Comparison of ENCODE assay signal across 9 mouse cellular contexts in the genomic region with DNA sequence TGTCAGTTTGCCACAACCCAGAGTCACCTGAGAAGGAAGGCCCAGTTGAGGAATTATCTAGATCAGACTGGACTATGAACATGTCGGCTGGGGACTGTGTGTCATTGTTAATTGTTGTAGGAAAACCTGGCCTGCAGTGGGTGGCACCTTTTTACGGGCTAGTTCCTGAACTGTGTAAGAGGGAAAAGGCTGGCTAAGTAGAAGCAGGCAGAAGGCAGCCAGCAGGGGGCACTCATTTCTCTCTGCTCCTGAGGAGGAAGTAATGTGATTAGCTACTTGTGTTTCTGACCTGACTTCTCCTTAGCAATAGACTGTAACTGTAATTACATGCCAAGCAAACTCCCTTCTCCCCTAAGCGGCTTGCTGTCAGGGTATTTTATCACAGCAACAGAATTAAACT. TPM values are rescaled to one million over a fixed set of nuclear protein-coding genes. Genes with fewer than 3 reads are reported as not detected.
DNase-seq lines count a peak whose midpoint lies in the region; ATAC-seq lines count a peak whose summit lies in the region.
"Had no signal": no experiment of that assay in that cellular context is flagged by ENCODE, and none has a peak within 500 bp of the region (broad histone marks: within the 10 kb centered on the region; RNA-seq: fewer than 3 reads in every experiment).

No protein-coding gene starts in this region.

- H3K36me3 ChIP-seq in embryonic facial prominence, embryonic 11.5 days (replicated peaks; ENCODE audit: control insufficient read depth, insufficient read depth, low read depth, low read length), result no peaks in the 10 kb centered on the region
- H3K36me3 ChIP-seq: limb, embryonic 15.5 days had no signal

- H3K9me3 ChIP-seq in embryonic facial prominence, embryonic 11.5 days (replicated peaks; ENCODE audit: control insufficient read depth, low read length), result no peaks in the 10 kb centered on the region
- H3K9me3 ChIP-seq: limb, embryonic 15.5 days had no signal

- WGBS in embryonic facial prominence, embryonic 11.5 days, result 28% methylated on average over 3 of the region's 3 CpGs

- H3K4me2 ChIP-seq in embryonic facial prominence, embryonic 11.5 days (ENCODE audit: low read depth, low read length), result no peak overlapping the region
- H3K4me2 ChIP-seq: limb, embryonic 15.5 days had no signal

- ATAC-seq in embryonic facial prominence, embryonic 11.5 days (replicated peaks; ENCODE audit: insufficient number of reproducible peaks, low FRiP score, low TSS enrichment, low read depth), result no peak
- peak; percentile 85 to 99 for ATAC-seq in hematopoietic stem cell, adult 5-6 weeks (replicated peaks in 1 of 2; ENCODE audit: insufficient read depth in 1 of 2, low FRiP score in 2 of 2, low TSS enrichment in 1 of 2, low read depth in 1 of 2, poor library complexity in 2 of 2, severe bottlenecking in 2 of 2)
- no peak for ATAC-seq in inflammation-experienced regulatory T-cells, adult 6 months

- H3K27me3 ChIP-seq in embryonic facial prominence, embryonic 11.5 days (ENCODE audit: control insufficient read depth, insufficient read depth, low read length), result no peaks in the 10 kb centered on the region
- H3K27me3 ChIP-seq: limb, embryonic 15.5 days had no signal

- peak; percentile 74 for DNase-seq in ES-CJ7 (ENCODE audit: low read depth, low spot score)
- peak; percentile 72 for DNase-seq in adrenal gland, postnatal 25 days
- peak; percentile 80 for DNase-seq in embryonic facial prominence, embryonic 11.5 days (ENCODE audit: low spot score)
- DNase-seq in layer of hippocampus, adult 8-10 months (ENCODE audit: low spot score in 2 of 2), result peak; percentile 31 to 67
- peak; percentile 95 for DNase-seq in lung, postnatal 36 days
- DNase-seq in spleen, postnatal 14 days (ENCODE audit: low spot score in 2 of 2), result peak; percentile 8 to 38

- H3K27ac ChIP-seq in embryonic facial prominence, embryonic 11.5 days (replicated peaks; ENCODE audit: low read depth, low read length), result no peak overlapping the region
- H3K27ac ChIP-seq: limb, embryonic 15.5 days had no signal

- H3K4me1 ChIP-seq in embryonic facial prominence, embryonic 11.5 days (ENCODE audit: control insufficient read depth, insufficient read depth, low read length), result no peaks in the 10 kb centered on the region
- H3K4me1 ChIP-seq: limb, embryonic 15.5 days had no signal

- H3K9ac ChIP-seq in embryonic facial prominence, embryonic 11.5 days (replicated peaks; ENCODE audit: low read length), result no peak overlapping the region
- H3K9ac ChIP-seq: limb, embryonic 15.5 days had no signal

- H3K4me3 ChIP-seq in embryonic facial prominence, embryonic 11.5 days (ENCODE audit: low read depth, low read length), result no peak overlapping the region
- H3K4me3 ChIP-seq: limb, embryonic 15.5 days had no signal

RNA-seq across cellular contexts. Expression of gene Prkaa2, which starts 38.7 kb away (rescaled TPM):
- 11.7 and 13.2 TPM in 2 replicates for total RNA-seq in adrenal gland, postnatal 25 days (2021)
- polyA plus RNA-seq in embryonic facial prominence, embryonic 11.5 days (2014; fragmentation: Nextera tagmentation; extraction: Ambion mirVana), result 1.5 and 1.6 TPM in 2 replicates
- total RNA-seq in hematopoietic stem cell, adult 5-6 weeks (2017), result 1.8 and 1.9 TPM in 2 replicates
- total RNA-seq in layer of hippocampus, adult 8-10 months (2022), result 10 to 100 TPM; 19.1 to 21.2 (median 20.1) TPM
- not detected for polyA plus RNA-seq in inflammation-experienced regulatory T-cells, adult 6 months (2017; shearing (Covaris generic))

Comparison
In these comparisons a context has a peak if more than half of its experiments do, and no peak if none do; other contexts are left out.
1. DNase-seq: peak in every context shown above with its lines; median percentile 95 in lung, postnatal 36 days; 80 in embryonic facial prominence, embryonic 11.5 days; 74 in ES-CJ7; 72 in adrenal gland, postnatal 25 days; 49 in layer of hippocampus, adult 8-10 months; 23 in spleen, postnatal 14 days.
2. ATAC-seq: peak in hematopoietic stem cell, adult 5-6 weeks (2 of 2); none in embryonic facial prominence, embryonic 11.5 days (single experiment) and inflammation-experienced regulatory T-cells, adult 6 months (single experiment).